Mouse (Mus musculus) thymus, postnatal 14 days (tissue): ENCODE data around the gene Olfr45.
"Not testable (repeated sequence)": the region's sequence is repeated elsewhere in the genome, so short reads cannot be mapped to it uniquely, and the experiment has no call there.

Source experiments
- DNase-seq: peaks from one replicate; pipeline ENCODE4 v3.0.0; 2021

Gene Olfr45

GRCm38 (mm10) chr7:140681651-140682050 lies at the start of gene Olfr45:
Gene Olfr45, plus strand, starts transcription at chr7:140681951.
- no peak for DNase-seq

GRCm38 (mm10) chr7:140646152-140646551 lies 35.6 kb upstream of the Olfr45 start, which contains the start of gene Olfr53:
Gene Olfr53, plus strand, starts transcription at chr7:140646452.
- no peak for DNase-seq

- no peak for DNase-seq
Observed at GRCm38 (mm10) chr7:140659630-140660029, 22.1 kb upstream of the Olfr45 start, which contains the start of gene Olfr539. Gene Olfr539, plus strand, starts transcription at chr7:140659930.

GRCm38 (mm10) chr7:140670693-140671092 lies 11.1 kb upstream of the Olfr45 start:
- DNase-seq = not testable (repeated sequence)

GRCm38 (mm10) chr7:140675863-140676262 lies 5.9 kb upstream of the Olfr45 start:
- no peak for DNase-seq

GRCm38 (mm10) chr7:140679591-140679990 lies 2.2 kb upstream of the Olfr45 start:
- DNase-seq = not testable (repeated sequence)

- no peak for DNase-seq
Observed at GRCm38 (mm10) chr7:140696967-140697366, 15.2 kb downstream of the Olfr45 start, which contains the start of gene Olfr541. Gene Olfr541, plus strand, starts transcription at chr7:140697267.

GRCm38 (mm10) chr7:140706348-140706747 lies 24.6 kb downstream of the Olfr45 start:
- no peak for DNase-seq

GRCm38 (mm10) chr7:140707536-140708284 lies 26.0 kb downstream of the Olfr45 start:
- no peak for DNase-seq

- no peak for DNase-seq
Observed at GRCm38 (mm10) chr7:140717155-140718055, 35.7 kb downstream of the Olfr45 start.

GRCm38 (mm10) chr7:140721095-140721494 lies 39.3 kb downstream of the Olfr45 start:
- DNase-seq = no peak

- no peak for DNase-seq
Observed at GRCm38 (mm10) chr7:140725558-140725957, 43.8 kb downstream of the Olfr45 start.

- DNase-seq = no peak
Observed at GRCm38 (mm10) chr7:140733162-140733561, 51.4 kb downstream of the Olfr45 start.
